Mouse (Mus musculus): ENCODE measurements around the gene Trim54.

Trim54 gene

GRCm38 (mm10) chr5:31181183-31181770, 64.8 kb downstream of the Trim54 start:
- DNase-seq (ENCODE audit: inconsistent age in 2 of 2, low spot score in 1 of 2): no peak

- no peak for DNase-seq (ENCODE audit: inconsistent age in 2 of 2, low spot score in 1 of 2)
Observed at GRCm38 (mm10) chr5:31183678-31184077, 67.2 kb downstream of the Trim54 start.
